Mouse (Mus musculus) cerebellum, adult 2 months (tissue): ENCODE results near the gene Tmem139.

Source experiments
- CTCF ChIP-seq: fragments of 200-500 bp; IDR thresholded peaks from 2 replicates; pipeline ENCODE4 v1.5.1; 2011; ENCODE audit warnings: low read depth, mild to moderate bottlenecking, control low read depth, low read length, moderate library complexity, borderline replicate concordance; ENCODE audit not compliant: insufficient read depth
- POLR2A ChIP-seq: fragments of 200-500 bp; IDR thresholded peaks from 2 replicates; pipeline ENCODE4 v1.6.1; 2011; ENCODE audit warnings: low read length, control low read depth, borderline replicate concordance; ENCODE audit not compliant: insufficient read depth

DNA sequence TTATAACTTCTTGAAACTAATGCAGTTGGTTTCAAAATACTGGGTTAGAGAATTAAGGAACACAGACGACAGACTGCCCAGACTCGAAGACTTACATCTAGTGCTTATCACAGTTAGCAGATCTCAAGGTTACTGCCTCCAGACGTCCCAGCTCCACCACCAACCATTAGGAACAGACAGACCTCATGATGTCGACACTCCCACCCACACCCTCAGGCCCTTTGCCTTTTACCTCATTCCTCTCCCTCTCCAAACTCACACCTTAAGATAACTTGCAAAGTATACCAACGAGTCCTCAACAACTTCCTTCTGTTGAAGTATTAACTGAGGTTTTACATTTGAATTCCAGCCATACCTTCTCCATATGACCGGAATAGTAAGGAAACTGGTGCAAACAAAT, 1.3 kb upstream of the Tmem139 start:
- TF ChIP-seq CTCF (no peak), POLR2A (no peak)
